Mouse (Mus musculus) embryonic facial prominence, embryonic 10.5 days (tissue): Measurements from ENCODE around the gene Mmp12. TPM values are rescaled to one million over a fixed set of nuclear protein-coding genes. Genes with fewer than 3 reads are reported as not detected.
"Not testable (repeated sequence)": the region's sequence is repeated elsewhere in the genome, so short reads cannot be mapped to it uniquely, and the experiment has no call there.

Experiments used
- DNase-seq: peaks from one replicate; pipeline ENCODE4 v3.0.0-alpha.2; 2017; ENCODE audit warnings: low spot score
- H3K27ac ChIP-seq: fragments of 300-500 bp; sonication (generic); replicated peaks from 2 replicates; pipeline ENCODE4 v1.5.1; 2016; ENCODE audit warnings: mild to moderate bottlenecking
- H3K27me3 ChIP-seq: fragments of 300-500 bp; sonication (generic); replicated peaks from 2 replicates; pipeline ENCODE4 v1.6.1; 2016; ENCODE audit warnings: low read depth, mild to moderate bottlenecking; ENCODE audit not compliant: poor library complexity, severe bottlenecking
- H3K36me3 ChIP-seq: fragments of 300-500 bp; sonication (generic); replicated peaks from 2 replicates; pipeline ENCODE4 v1.6.1; 2016; ENCODE audit warnings: mild to moderate bottlenecking, moderate library complexity
- H3K4me1 ChIP-seq: fragments of 300-500 bp; sonication (generic); 2 replicates; pipeline ENCODE4 v1.6.1; 2016
- H3K4me3 ChIP-seq: fragments of 300-500 bp; sonication (generic); 2 replicates; pipeline ENCODE4 v1.5.1; 2016; ENCODE audit warnings: mild to moderate bottlenecking, moderate library complexity
- H3K9me3 ChIP-seq: fragments of 300-500 bp; sonication (generic); 2 replicates; pipeline ENCODE4 v1.6.1; 2016; ENCODE audit warnings: mild to moderate bottlenecking
- WGBS: fragments of 180-500 bp; shearing (Covaris S2); methylation state at CpG from one replicate; pipeline ENCODE4 v1.1.7; 2016; 5-methylcytosine and 5-hydroxymethylcytosine counted together
- polyA plus RNA-seq: library from polyadenylated mRNA; unstranded; fragments of >200 nt; fragmentation: Nextera tagmentation; extraction: Ambion mirVana; gene quantifications from 2 replicates; pipeline ENCODE4 v1.2.1, GENCODE M21; 2016

Mmp12 gene
- polyA plus RNA-seq: not detected in 2 replicates

- H3K27ac ChIP-seq: no peak within 1 kb of the TSS
- H3K36me3 ChIP-seq: no peaks in the 10 kb centered on the region
- H3K27me3 ChIP-seq: no peaks in the 10 kb centered on the region
- no peak for DNase-seq
- no peaks in the 10 kb centered on the region for H3K4me1 ChIP-seq
- no peak within 1 kb of the TSS for H3K4me3 ChIP-seq
- no peaks in the 10 kb centered on the region for H3K9me3 ChIP-seq
Measured at GRCm38 (mm10) chr9:7344107-7344506, at the start of gene Mmp12. Mmp12 (plus strand) TSS chr9:7344381.

- DNase-seq: no peak
- Histone ChIP-seq H3K27ac (no peak overlapping the region), H3K27me3 (no peaks in the 10 kb centered on the region), H3K4me3 (no peak overlapping the region), H3K9me3 (no peaks in the 10 kb centered on the region), H3K4me1 (no peaks in the 10 kb centered on the region), H3K36me3 (no peaks in the 10 kb centered on the region)
Measured at GRCm38 (mm10) chr9:7331847-7332246, 12.3 kb upstream of the Mmp12 start.

DNA sequence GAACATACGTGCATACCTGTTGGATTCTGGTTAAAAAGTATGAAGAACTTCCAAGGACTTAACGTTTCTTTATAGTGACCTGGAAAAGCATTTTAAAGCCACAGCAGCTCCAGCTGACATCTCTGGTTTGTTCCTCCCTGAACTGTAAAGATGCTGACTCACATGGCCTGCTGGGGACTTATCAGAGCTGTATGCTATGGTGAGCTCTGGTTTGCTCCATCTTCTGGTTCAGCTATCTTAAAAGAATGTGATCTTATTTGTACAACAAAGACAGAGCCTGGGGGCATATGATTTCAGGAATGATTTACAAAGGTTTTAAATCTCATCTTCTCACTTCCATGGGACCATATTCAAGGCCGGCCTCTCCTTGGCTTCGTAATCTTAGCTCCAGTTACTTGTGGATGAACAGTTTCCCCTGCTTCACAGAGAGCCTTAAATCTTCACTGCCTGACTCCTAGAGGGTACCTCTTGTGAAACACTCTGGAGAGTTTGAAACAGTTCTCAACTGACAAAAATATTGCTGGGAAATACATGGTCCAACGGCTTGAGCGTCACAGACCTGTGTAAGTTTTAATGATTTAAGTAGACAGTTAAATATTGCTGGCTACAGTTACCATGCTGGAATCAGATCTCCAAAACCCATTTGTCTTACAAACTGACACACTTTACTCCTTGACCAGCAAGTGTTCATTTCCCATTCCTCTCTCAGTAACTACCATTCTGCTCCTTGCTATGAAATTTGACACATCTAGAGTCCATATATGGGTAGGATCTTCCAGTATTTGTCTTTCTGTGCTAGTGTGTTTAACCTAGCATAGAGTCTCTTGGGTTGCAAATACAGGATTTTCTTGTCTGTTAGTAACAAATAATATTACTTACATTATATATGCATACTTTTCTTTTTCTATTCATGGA lies 8.2 kb upstream of the Mmp12 start:
- Histone ChIP-seq H3K4me1 (no peaks in the 10 kb centered on the region), H3K27ac (no peak overlapping the region), H3K9me3 (no peaks in the 10 kb centered on the region), H3K36me3 (no peaks in the 10 kb centered on the region), H3K27me3 (no peaks in the 10 kb centered on the region), H3K4me3 (no peak overlapping the region)
- 89% methylated on average over 5 of the region's 6 CpGs for WGBS
- DNase-seq: no peak

- Histone ChIP-seq H3K9me3 (no peaks in the 10 kb centered on the region), H3K4me3 (no peak overlapping the region), H3K27ac (no peak overlapping the region), H3K36me3 (no peaks in the 10 kb centered on the region), H3K4me1 (no peaks in the 10 kb centered on the region), H3K27me3 (no peaks in the 10 kb centered on the region)
- no peak for DNase-seq
Measured at GRCm38 (mm10) chr9:7336740-7337483, 7.3 kb upstream of the Mmp12 start.

DNA sequence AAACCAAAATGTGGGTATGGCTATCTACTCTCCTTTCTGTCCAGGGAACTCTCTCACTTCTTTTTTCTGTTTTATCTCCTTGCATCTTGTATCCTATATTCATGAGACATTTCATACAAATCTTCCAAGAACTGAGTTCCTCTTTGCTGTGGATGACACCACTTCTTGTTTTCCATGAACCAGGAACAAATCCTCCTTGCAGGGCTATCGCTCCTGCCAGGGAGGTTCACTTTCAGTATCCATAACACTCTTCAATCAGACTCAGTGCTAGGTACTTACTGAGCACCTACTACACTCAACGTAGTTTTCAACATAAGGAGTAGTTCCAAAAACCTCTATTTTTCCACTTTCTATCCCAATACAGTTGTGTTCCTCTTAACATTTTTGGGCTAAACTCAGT lies 1.3 kb downstream of the Mmp12 start:
- WGBS: 88% methylated on average over 2 of the region's 2 CpGs
- Histone ChIP-seq H3K4me1 (no peaks in the 10 kb centered on the region), H3K9me3 (no peaks in the 10 kb centered on the region), H3K4me3 (no peak overlapping the region), H3K27ac (no peak overlapping the region), H3K27me3 (no peaks in the 10 kb centered on the region), H3K36me3 (no peaks in the 10 kb centered on the region)
- DNase-seq: no peak

DNA sequence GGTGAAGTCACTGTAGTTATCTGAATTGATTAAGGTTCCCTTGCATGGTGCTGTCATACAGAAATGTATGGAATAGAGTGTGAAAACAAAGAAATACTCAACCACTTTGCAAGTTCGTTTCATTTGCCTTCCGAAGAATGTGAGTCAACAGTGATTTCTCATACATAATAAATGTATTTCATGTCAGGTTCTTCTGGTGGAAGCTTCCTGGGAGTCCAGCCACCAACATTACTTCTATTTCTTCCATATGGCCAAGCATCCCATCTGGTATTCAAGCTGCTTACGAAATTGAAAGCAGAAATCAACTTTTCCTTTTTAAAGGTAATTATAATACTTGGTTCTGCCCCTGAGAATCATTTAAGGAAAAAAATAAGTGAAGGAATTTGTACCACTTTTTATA lies 10.4 kb downstream of the Mmp12 start:
- no peak for DNase-seq
- no peak overlapping the region for H3K27ac ChIP-seq
- H3K4me1 ChIP-seq: no peaks in the 10 kb centered on the region
- WGBS: 88% methylated on average over 3 of the region's 3 CpGs
- no peak overlapping the region for H3K4me3 ChIP-seq
- H3K36me3 ChIP-seq: no peaks in the 10 kb centered on the region
- H3K9me3 ChIP-seq: no peaks in the 10 kb centered on the region
- no peaks in the 10 kb centered on the region for H3K27me3 ChIP-seq

DNA sequence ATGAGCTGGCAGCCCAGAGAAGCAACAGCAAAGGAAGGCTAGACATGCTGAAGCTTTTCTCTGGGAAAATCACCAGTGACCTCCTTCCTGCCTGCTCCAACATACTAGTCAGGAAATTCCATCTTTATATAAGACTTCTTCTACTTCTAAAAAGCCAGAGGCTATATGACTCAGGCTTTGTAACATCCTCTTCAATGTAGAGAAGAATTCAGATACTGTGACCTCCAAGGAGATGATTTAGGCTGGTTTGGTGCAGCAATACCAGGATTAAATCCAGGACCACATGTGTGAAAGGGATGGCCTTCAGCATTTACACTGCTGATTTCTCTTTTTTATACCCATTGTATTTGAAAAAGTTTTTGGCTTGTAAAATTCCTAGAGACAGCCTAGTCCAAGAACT lies 43.8 kb downstream of the Mmp12 start, which contains the start of gene Mmp1b:
Gene Mmp1b (minus strand): TSS at position 101 of the 400 bp plus-strand sequence.
- DNase-seq: no peak
- no peak within 1 kb of the TSS for H3K27ac ChIP-seq
- no peaks in the 10 kb centered on the region for H3K4me1 ChIP-seq
- H3K4me3 ChIP-seq: no peak within 1 kb of the TSS
- no peaks in the 10 kb centered on the region for H3K27me3 ChIP-seq
- no peaks in the 10 kb centered on the region for H3K36me3 ChIP-seq
- no peaks in the 10 kb centered on the region for H3K9me3 ChIP-seq

DNA sequence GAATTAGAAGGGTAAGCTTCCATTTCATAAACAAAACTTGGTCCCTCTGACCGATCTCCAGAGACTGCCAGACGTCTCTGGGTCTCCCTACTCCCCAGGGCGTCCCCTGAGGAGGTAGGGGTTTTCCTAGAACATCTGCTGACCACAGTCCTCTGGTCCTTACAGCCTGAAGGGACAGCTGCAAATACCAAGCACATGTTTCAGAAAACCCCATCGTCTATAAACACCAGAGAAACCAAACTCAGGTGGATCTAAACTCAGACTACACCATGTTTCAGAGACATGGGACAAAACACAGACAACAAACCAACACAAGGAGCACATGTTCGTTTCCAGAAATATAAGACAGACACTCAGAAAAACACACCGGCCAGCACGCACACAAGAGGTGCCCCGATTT lies 52.4 kb downstream of the Mmp12 start:
- WGBS: 79% methylated on average over 8 of the region's 8 CpGs
- H3K9me3 ChIP-seq, H3K27me3 ChIP-seq, H3K36me3 ChIP-seq, H3K4me3 ChIP-seq, H3K4me1 ChIP-seq, DNase-seq, H3K27ac ChIP-seq: not testable (repeated sequence)

Other genes starting within 250 kb of the Mmp12 start
- gene Dync2h1, start 159.9 kb upstream of the Mmp12 start, polyA plus RNA-seq: 22.6 and 23.2 TPM in 2 replicates
- 125 and 127 TPM in 2 replicates for gene Dcun1d5, start 159.9 kb upstream of the Mmp12 start, polyA plus RNA-seq
- not detected in 2 replicates for gene Mmp13, start 71.9 kb upstream of the Mmp12 start, polyA plus RNA-seq
- gene Mmp1b, start 43.7 kb downstream of the Mmp12 start, polyA plus RNA-seq: not detected in 2 replicates
- not detected in 2 replicates for gene Mmp3, start 101.4 kb downstream of the Mmp12 start, polyA plus RNA-seq
- gene Mmp10, start 158.0 kb downstream of the Mmp12 start, polyA plus RNA-seq: not detected in 2 replicates
- gene Mmp8, start 214.1 kb downstream of the Mmp12 start, polyA plus RNA-seq: not detected in 2 replicates
- gene Mmp27, start 227.0 kb downstream of the Mmp12 start, polyA plus RNA-seq: not detected in 2 replicates